Mouse (Mus musculus) hindbrain, embryonic 15.5 days (tissue): ENCODE results near the gene Tbc1d2b. TPM values are rescaled to one million over a fixed set of nuclear protein-coding genes. Genes with fewer than 3 reads are reported as not detected.

Source experiments
- ATAC-seq: fragments of 200-750 bp; cut with Nextera tagmentation; 2 replicates; pipeline ENCODE4 v1.8.0; 2017; ENCODE audit warnings: low read depth, moderate number of reproducible peaks, moderate TSS enrichment; ENCODE audit not compliant: low FRiP score
- H3K27ac ChIP-seq: fragments of 300-500 bp; sonication (generic); replicated peaks from 2 replicates; pipeline ENCODE4 v1.5.1; 2015; ENCODE audit warnings: mild to moderate bottlenecking, inconsistent platforms
- H3K27me3 ChIP-seq: fragments of 300-500 bp; sonication (generic); 2 replicates; pipeline ENCODE4 v1.6.1; 2015; ENCODE audit warnings: control low read depth, inconsistent platforms
- H3K36me3 ChIP-seq: fragments of 300-500 bp; sonication (generic); 2 replicates; pipeline ENCODE4 v1.6.1; 2015; ENCODE audit warnings: control low read depth, inconsistent platforms
- H3K4me1 ChIP-seq: fragments of 300-500 bp; sonication (generic); replicated peaks from 2 replicates; pipeline ENCODE4 v1.6.1; 2015; ENCODE audit warnings: control low read depth, inconsistent platforms
- H3K4me2 ChIP-seq: fragments of 300-500 bp; sonication (generic); 2 replicates; pipeline ENCODE4 v1.6.1; 2015; ENCODE audit warnings: moderate library complexity, mild to moderate bottlenecking, inconsistent platforms
- H3K4me3 ChIP-seq: fragments of 300-500 bp; sonication (generic); 2 replicates; pipeline ENCODE4 v1.5.1; 2015; ENCODE audit warnings: mild to moderate bottlenecking, inconsistent platforms
- H3K9ac ChIP-seq: fragments of 300-500 bp; sonication (generic); 2 replicates; pipeline ENCODE4 v1.6.1; 2015; ENCODE audit warnings: inconsistent platforms
- H3K9me3 ChIP-seq: fragments of 300-500 bp; sonication (generic); 2 replicates; pipeline ENCODE4 v1.6.1; 2016; ENCODE audit warnings: control low read depth, inconsistent platforms
- WGBS: fragments of 180-500 bp; shearing (Covaris S2); methylation state at CpG from one replicate; pipeline ENCODE4 v1.1.7; 2015; 5-methylcytosine and 5-hydroxymethylcytosine counted together
- polyA plus RNA-seq: library from polyadenylated mRNA; unstranded; fragments of >200 nt; fragmentation: Nextera tagmentation; extraction: Ambion mirVana; gene quantifications from 2 replicates; pipeline ENCODE4 v1.2.1, GENCODE M21; 2015

The Tbc1d2b gene
- polyA plus RNA-seq, 1 experiment from 2014 or later, result 6.7 TPM

- ATAC-seq, result no peak
- H3K4me1 ChIP-seq, result no peaks in the 10 kb centered on the region
- H3K4me3 ChIP-seq, result no peak overlapping the region
- no peak overlapping the region for H3K4me2 ChIP-seq
- no peaks in the 10 kb centered on the region for H3K27me3 ChIP-seq
- no peak overlapping the region for H3K27ac ChIP-seq
- no peak overlapping the region for H3K9ac ChIP-seq
- no peaks in the 10 kb centered on the region for H3K9me3 ChIP-seq
- WGBS, result 93% methylated on average over 10 of the region's 10 CpGs
- H3K36me3 ChIP-seq, result 0 out of 2 replicates have a peak, but pooled peaks cover 9% of the 10 kb centered on the region
Observed at GRCm38 (mm10) chr9:90235258-90235882, 35.2 kb downstream of the Tbc1d2b start.

- ATAC-seq, result no peak
- H3K27me3 ChIP-seq, result no peaks in the 10 kb centered on the region
- H3K4me2 ChIP-seq, result no peak overlapping the region
- H3K9me3 ChIP-seq, result no peaks in the 10 kb centered on the region
- no peak overlapping the region for H3K9ac ChIP-seq
- 0 out of 2 replicates have a peak, but pooled peaks cover 7% of the 10 kb centered on the region for H3K36me3 ChIP-seq
- no peak overlapping the region for H3K27ac ChIP-seq
- no peak overlapping the region for H3K4me3 ChIP-seq
- H3K4me1 ChIP-seq, result no peaks in the 10 kb centered on the region
- WGBS, result 94% methylated on average over 5 of the region's 5 CpGs
Observed at GRCm38 (mm10) chr9:90234786-90235185, 35.8 kb downstream of the Tbc1d2b start.

GRCm38 (mm10) chr9:90233906-90234419, 36.6 kb downstream of the Tbc1d2b start:
- 97% methylated on average over 5 of the region's 5 CpGs for WGBS
- Histone ChIP-seq H3K4me2 (no peak overlapping the region), H3K9me3 (no peaks in the 10 kb centered on the region), H3K36me3 (no peaks in the 10 kb centered on the region), H3K27ac (no peak overlapping the region), H3K4me3 (no peak overlapping the region), H3K9ac (no peak overlapping the region), H3K4me1 (no peaks in the 10 kb centered on the region), H3K27me3 (no peaks in the 10 kb centered on the region)
- no peak for ATAC-seq

- Histone ChIP-seq H3K27ac (no peak overlapping the region), H3K4me1 (no peaks in the 10 kb centered on the region), H3K9ac (no peak overlapping the region), H3K9me3 (no peaks in the 10 kb centered on the region), H3K27me3 (no peaks in the 10 kb centered on the region), H3K4me3 (no peak overlapping the region), H3K36me3 (no peaks in the 10 kb centered on the region), H3K4me2 (no peak overlapping the region)
- ATAC-seq, result no peak
- WGBS, result 87% methylated on average over 8 of the region's 8 CpGs
Observed at GRCm38 (mm10) chr9:90232781-90233690, 37.6 kb downstream of the Tbc1d2b start.

- H3K4me3 ChIP-seq, result no peak overlapping the region
- no peaks in the 10 kb centered on the region for H3K4me1 ChIP-seq
- no peak overlapping the region for H3K9ac ChIP-seq
- no peaks in the 10 kb centered on the region for H3K9me3 ChIP-seq
- 83% methylated on average over 12 of the region's 12 CpGs for WGBS
- H3K27me3 ChIP-seq, result no peaks in the 10 kb centered on the region
- no peak overlapping the region for H3K4me2 ChIP-seq
- no peak for ATAC-seq
- H3K36me3 ChIP-seq, result peaks cover 20% of the 10 kb centered on the region; the same call in 1 of the 2 replicates
- H3K27ac ChIP-seq, result no peak overlapping the region
Observed at GRCm38 (mm10) chr9:90227171-90227570, 43.4 kb downstream of the Tbc1d2b start.

GRCm38 (mm10) chr9:90226742-90227096, 43.9 kb downstream of the Tbc1d2b start:
- H3K4me2 ChIP-seq, result no peak overlapping the region
- 82% methylated on average over 2 of the region's 2 CpGs for WGBS
- no peaks in the 10 kb centered on the region for H3K27me3 ChIP-seq
- peaks cover 20% of the 10 kb centered on the region; the same call in 1 of the 2 replicates for H3K36me3 ChIP-seq
- no peaks in the 10 kb centered on the region for H3K9me3 ChIP-seq
- H3K4me1 ChIP-seq, result no peaks in the 10 kb centered on the region
- no peak overlapping the region for H3K27ac ChIP-seq
- ATAC-seq, result no peak
- H3K4me3 ChIP-seq, result no peak overlapping the region
- H3K9ac ChIP-seq, result no peak overlapping the region

GRCm38 (mm10) chr9:90226081-90226741, 44.4 kb downstream of the Tbc1d2b start:
- Histone ChIP-seq H3K4me3 (no peak overlapping the region), H3K27ac (no peak overlapping the region), H3K4me1 (no peaks in the 10 kb centered on the region), H3K36me3 (peaks cover 20% of the 10 kb centered on the region; the same call in 1 of the 2 replicates), H3K9ac (no peak overlapping the region), H3K9me3 (no peaks in the 10 kb centered on the region), H3K27me3 (no peaks in the 10 kb centered on the region), H3K4me2 (no peak overlapping the region)
- no peak for ATAC-seq
- 87% methylated on average over 21 of the region's 21 CpGs for WGBS

- H3K27me3 ChIP-seq, result no peaks in the 10 kb centered on the region
- H3K36me3 ChIP-seq, result peaks cover 43% of the 10 kb centered on the region
- H3K4me1 ChIP-seq, result no peaks in the 10 kb centered on the region
- H3K4me2 ChIP-seq, result no peak overlapping the region
- ATAC-seq, result no peak
- H3K27ac ChIP-seq, result no peak overlapping the region
- no peaks in the 10 kb centered on the region for H3K9me3 ChIP-seq
- WGBS, result 91% methylated on average over 3 of the region's 3 CpGs
- no peak overlapping the region for H3K9ac ChIP-seq
- no peak overlapping the region for H3K4me3 ChIP-seq
Observed at GRCm38 (mm10) chr9:90222275-90222674, 48.3 kb downstream of the Tbc1d2b start.

GRCm38 (mm10) chr9:90217501-90217900, 53.1 kb downstream of the Tbc1d2b start:
- Histone ChIP-seq H3K27me3 (no peaks in the 10 kb centered on the region), H3K4me2 (no peak overlapping the region), H3K9me3 (no peaks in the 10 kb centered on the region), H3K36me3 (peaks cover 41% of the 10 kb centered on the region), H3K27ac (no peak overlapping the region), H3K4me1 (no peaks in the 10 kb centered on the region), H3K9ac (no peak overlapping the region), H3K4me3 (no peak overlapping the region)
- WGBS, result 36% methylated on average over 4 of the region's 4 CpGs
- ATAC-seq, result no peak

- no peak overlapping the region for H3K9ac ChIP-seq
- H3K27me3 ChIP-seq, result no peaks in the 10 kb centered on the region
- H3K4me3 ChIP-seq, result no peak overlapping the region
- no peak overlapping the region for H3K4me2 ChIP-seq
- ATAC-seq, result peak; percentile 42; the same call in 1 of the 2 replicates
- no peaks in the 10 kb centered on the region for H3K4me1 ChIP-seq
- H3K9me3 ChIP-seq, result no peaks in the 10 kb centered on the region
- 87% methylated on average over 11 of the region's 11 CpGs for WGBS
- no peak overlapping the region for H3K27ac ChIP-seq
- H3K36me3 ChIP-seq, result peaks cover 40% of the 10 kb centered on the region
Observed at GRCm38 (mm10) chr9:90216259-90217001, 54.2 kb downstream of the Tbc1d2b start.

GRCm38 (mm10) chr9:90213127-90213526, 57.5 kb downstream of the Tbc1d2b start:
- Histone ChIP-seq H3K4me2 (no peak overlapping the region), H3K27ac (no peak overlapping the region), H3K9ac (no peak overlapping the region), H3K4me1 (no peaks in the 10 kb centered on the region), H3K4me3 (no peak overlapping the region), H3K9me3 (no peaks in the 10 kb centered on the region), H3K27me3 (no peaks in the 10 kb centered on the region), H3K36me3 (peaks cover 24% of the 10 kb centered on the region; the same call in 1 of the 2 replicates)
- ATAC-seq, result no peak
- WGBS, result 73% methylated on average over 3 of the region's 3 CpGs
